Mouse (Mus musculus) cortical plate, adult 2 months (tissue): ENCODE measurements around the gene Lrp2. TPM values are rescaled to one million over a fixed set of nuclear protein-coding genes. Genes with fewer than 3 reads are reported as not detected.
A peak's percentile ranks its signal among the peaks of the same experiment; 100 is the strongest.

Experiments
- H3K27ac ChIP-seq: fragments of 200-500 bp; 2 replicates; pipeline ENCODE4 v1.5.1; 2012; ENCODE audit warnings: low read length, control low read depth, inconsistent platforms; ENCODE audit not compliant: insufficient read depth
- H3K4me1 ChIP-seq: fragments of 200-500 bp; 2 replicates; pipeline ENCODE4 v1.6.1; 2011; ENCODE audit warnings: low read length; ENCODE audit not compliant: control insufficient read depth, insufficient read depth
- H3K4me3 ChIP-seq: fragments of 200-500 bp; 2 replicates; pipeline ENCODE4 v1.5.1; 2011; ENCODE audit warnings: mild to moderate bottlenecking, low read length, control low read depth; ENCODE audit not compliant: insufficient read depth
- CTCF ChIP-seq: fragments of 200-500 bp; IDR thresholded peaks from 2 replicates; pipeline ENCODE4 v1.5.1; 2011; ENCODE audit warnings: mild to moderate bottlenecking, control low read depth, low read length; ENCODE audit not compliant: insufficient read depth; ENCODE audit errors: extremely low read depth
- POLR2A ChIP-seq: fragments of 200-500 bp; IDR thresholded peaks from 2 replicates; pipeline ENCODE4 v1.6.1; 2011; ENCODE audit warnings: mild to moderate bottlenecking, low read length, control low read depth; ENCODE audit not compliant: insufficient read depth; ENCODE audit errors: extremely low read depth
- polyA plus RNA-seq: library from polyadenylated mRNA; depleted of rRNA; stranded (reverse); fragments of >200 nt; gene quantifications from 2 replicates; pipeline ENCODE4 v1.2.3, GENCODE M21; 2012

Lrp2 gene
- polyA plus RNA-seq, 1 experiment, result 0.10 TPM

GRCm38 (mm10) chr2:69476901-69477300, 109.0 kb downstream of the Lrp2 start:
- TF ChIP-seq CTCF (no peak), POLR2A (no peak)
- H3K4me1 ChIP-seq, result no peaks in the 10 kb centered on the region
- no peak overlapping the region for H3K4me3 ChIP-seq
- no peak overlapping the region for H3K27ac ChIP-seq

GRCm38 (mm10) chr2:69475177-69475576, 110.7 kb downstream of the Lrp2 start:
- H3K4me1 ChIP-seq, result no peaks in the 10 kb centered on the region
- TF ChIP-seq CTCF (no peak), POLR2A (no peak)
- H3K27ac ChIP-seq, result no peak overlapping the region
- H3K4me3 ChIP-seq, result no peak overlapping the region

DNA sequence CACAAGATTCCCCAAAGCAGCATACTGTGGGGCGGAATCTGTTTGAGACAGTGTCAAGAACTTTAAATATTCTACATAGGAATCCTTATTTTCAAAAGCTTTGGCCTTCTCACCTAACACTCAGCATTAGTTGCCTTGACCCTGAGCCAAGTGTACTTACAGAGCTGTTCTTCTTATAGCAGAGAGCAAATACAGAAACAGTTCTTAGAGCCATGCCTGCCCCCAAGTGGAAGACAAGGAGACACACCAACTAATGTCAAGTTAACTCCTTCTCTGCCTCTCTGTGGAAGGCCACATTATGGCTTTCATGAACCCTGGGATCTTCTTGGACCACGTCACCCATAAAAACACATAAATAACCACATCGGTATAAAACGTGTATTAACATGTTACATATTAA, 114.0 kb downstream of the Lrp2 start:
- TF ChIP-seq CTCF (0 out of 2 replicates have a peak, but pooled peaks have one; percentile 24), POLR2A (no peak)
- H3K4me3 ChIP-seq, result no peak overlapping the region
- no peak overlapping the region for H3K27ac ChIP-seq
- H3K4me1 ChIP-seq, result no peaks in the 10 kb centered on the region

GRCm38 (mm10) chr2:69463609-69464008, 122.3 kb downstream of the Lrp2 start:
- Histone ChIP-seq H3K27ac (no peak overlapping the region), H3K4me1 (no peaks in the 10 kb centered on the region), H3K4me3 (no peak overlapping the region)
- TF ChIP-seq POLR2A (no peak), CTCF (no peak)

DNA sequence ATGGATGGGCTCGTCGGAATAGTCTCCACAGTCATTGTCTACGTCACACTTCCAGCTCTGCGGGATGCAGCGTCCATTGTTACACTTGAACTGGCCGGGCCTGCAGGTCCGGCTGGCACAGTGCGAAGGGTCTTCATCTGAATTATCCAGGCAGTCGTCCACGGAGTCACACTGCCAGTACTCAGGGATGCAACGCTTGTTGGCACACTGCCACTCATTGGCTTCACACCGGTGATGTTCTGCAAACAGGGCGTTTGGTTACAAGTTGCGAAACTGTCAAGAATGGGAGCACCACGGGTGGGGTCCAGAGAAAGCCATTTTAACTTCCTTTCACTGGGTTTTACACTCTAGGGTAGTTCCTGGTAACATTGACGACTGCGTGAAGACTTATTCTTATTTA, 126.4 kb downstream of the Lrp2 start:
- H3K27ac ChIP-seq, result no peak overlapping the region
- H3K4me1 ChIP-seq, result no peaks in the 10 kb centered on the region
- TF ChIP-seq POLR2A, result no peak
- no peak for TF ChIP-seq CTCF
- no peak overlapping the region for H3K4me3 ChIP-seq

DNA sequence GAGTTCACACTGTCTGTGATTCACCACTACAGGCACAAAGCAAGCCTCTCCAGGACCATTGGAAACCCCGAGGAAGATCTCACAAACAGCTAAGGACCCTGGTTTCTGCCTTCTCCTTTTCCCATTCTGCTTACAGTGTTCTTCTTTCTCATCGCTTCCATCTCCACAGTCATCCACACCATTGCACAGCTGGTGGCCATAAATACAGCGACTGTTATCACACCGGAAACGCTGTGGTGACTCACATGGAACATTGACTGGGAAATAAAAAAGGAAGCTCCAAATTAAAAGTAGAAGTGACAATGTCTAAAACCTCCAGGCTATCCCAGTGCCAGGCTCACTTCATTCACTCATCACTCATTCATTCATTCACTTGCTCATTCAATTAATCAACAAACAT, 134.7 kb downstream of the Lrp2 start:
- no peak for TF ChIP-seq POLR2A
- TF ChIP-seq CTCF, result no peak
- H3K4me1 ChIP-seq, result peaks cover 1% of the 10 kb centered on the region; the same call in 1 of the 2 replicates
- H3K27ac ChIP-seq, result no peak overlapping the region
- H3K4me3 ChIP-seq, result no peak overlapping the region

DNA sequence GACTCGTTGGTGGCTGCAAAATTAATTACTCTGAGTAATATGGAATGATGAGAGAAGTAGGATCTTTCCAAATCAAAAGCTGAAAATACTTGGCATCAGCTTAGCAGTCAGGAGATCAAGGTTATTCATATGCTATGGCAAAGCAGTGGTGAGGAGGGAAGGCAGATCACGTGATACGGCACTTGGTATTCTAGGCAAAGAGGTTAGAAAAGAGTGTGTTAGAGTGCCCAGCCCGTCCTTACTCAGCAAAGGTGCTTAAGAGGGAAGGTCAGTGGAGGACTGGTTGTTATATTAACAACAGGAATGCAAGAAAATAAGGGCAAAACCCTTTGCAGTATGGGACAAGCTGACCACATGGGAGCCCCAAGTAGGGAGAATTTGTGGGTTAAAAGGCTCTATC, 137.3 kb downstream of the Lrp2 start:
- peaks cover 1% of the 10 kb centered on the region; the same call in 1 of the 2 replicates for H3K4me1 ChIP-seq
- TF ChIP-seq CTCF (no peak), POLR2A (no peak)
- H3K4me3 ChIP-seq, result no peak overlapping the region
- no peak overlapping the region for H3K27ac ChIP-seq

DNA sequence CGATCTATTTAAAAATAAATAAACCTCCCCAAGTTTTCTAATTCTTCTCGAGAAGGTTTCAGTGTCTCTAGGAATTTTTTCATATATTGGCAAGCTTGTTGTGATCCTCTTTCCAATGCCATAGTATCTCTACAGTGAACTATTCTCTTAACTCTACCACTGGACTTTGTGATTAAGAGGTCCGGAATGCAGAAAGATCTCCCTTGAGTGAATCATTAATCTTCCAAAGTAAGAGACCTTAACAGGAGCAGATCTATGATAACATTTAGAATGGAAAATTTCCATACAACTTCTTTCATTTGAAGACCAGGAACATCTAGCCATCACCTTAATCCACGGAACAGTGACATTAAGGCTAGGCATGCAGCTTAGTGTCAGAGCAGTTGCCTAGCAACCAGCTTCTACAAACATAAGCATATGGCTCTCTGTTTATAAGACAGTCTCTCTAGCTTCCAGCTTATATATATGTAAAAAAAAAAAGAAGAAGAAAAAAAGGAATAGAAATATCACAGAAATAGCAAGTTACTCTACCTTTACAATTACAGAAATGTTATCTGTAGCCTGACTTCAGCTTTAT, 139.9 kb downstream of the Lrp2 start:
- H3K4me3 ChIP-seq, result no peak overlapping the region
- no peak overlapping the region for H3K27ac ChIP-seq
- H3K4me1 ChIP-seq, result peaks cover 1% of the 10 kb centered on the region; the same call in 1 of the 2 replicates
- no peak for TF ChIP-seq CTCF
- no peak for TF ChIP-seq POLR2A

- TF ChIP-seq POLR2A (no peak), CTCF (no peak)
- H3K4me3 ChIP-seq, result no peak overlapping the region
- peaks cover 1% of the 10 kb centered on the region; the same call in 1 of the 2 replicates for H3K4me1 ChIP-seq
- no peak overlapping the region for H3K27ac ChIP-seq
Measured at GRCm38 (mm10) chr2:69441656-69442055, 144.2 kb downstream of the Lrp2 start.

DNA sequence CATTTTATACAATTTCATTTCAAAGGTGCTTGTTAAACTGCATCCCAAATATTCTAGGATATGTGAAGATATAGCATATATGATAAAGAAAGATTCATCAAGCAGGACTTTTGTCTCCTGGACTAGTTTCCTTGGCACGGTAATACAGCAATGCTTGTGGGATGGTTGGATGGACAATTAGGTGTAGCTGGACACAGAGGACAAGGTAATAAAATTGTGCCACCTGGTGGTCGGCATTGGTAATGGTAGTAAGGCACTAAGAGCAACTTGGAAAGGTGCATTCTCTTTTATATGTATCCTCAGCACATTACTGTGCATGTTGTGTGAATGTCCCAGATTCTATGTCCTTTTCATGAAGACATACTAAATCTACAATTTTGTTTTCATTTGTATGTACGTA, 157.7 kb downstream of the Lrp2 start:
- no peak overlapping the region for H3K27ac ChIP-seq
- H3K4me1 ChIP-seq, result no peaks in the 10 kb centered on the region
- TF ChIP-seq POLR2A (no peak), CTCF (peak; percentile 69)
- H3K4me3 ChIP-seq, result no peak overlapping the region

GRCm38 (mm10) chr2:69427141-69427540, 158.7 kb downstream of the Lrp2 start:
- TF ChIP-seq POLR2A, result no peak
- TF ChIP-seq CTCF, result no peak
- Histone ChIP-seq H3K4me3 (no peak overlapping the region), H3K27ac (no peak overlapping the region), H3K4me1 (no peaks in the 10 kb centered on the region)
